ENCODE assay signal across 18 mouse cellular contexts in the genomic region with DNA sequence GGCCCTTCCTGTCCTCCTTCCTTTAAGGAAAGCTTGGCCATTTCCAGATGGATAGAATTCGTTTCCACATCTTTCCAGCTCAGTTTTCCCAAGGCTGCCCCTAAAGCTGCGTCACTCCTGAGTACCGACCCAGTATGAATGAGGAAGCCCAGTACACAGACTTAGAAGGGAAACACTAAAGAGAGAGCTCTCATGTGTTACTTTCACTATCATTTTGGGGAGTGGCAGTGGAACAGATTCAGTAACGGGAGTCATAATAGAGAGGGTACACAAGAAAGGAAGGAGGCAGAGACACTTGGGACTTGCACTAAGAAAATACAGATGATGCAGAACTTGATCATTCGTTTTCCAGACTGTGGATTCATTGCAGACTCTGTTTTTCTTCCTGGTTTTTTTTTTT.
DNase-seq lines count a peak whose midpoint lies in the region; ATAC-seq and TF ChIP-seq lines count a peak whose summit lies in the region.
"Had no signal": no experiment of that assay in that cellular context is flagged by ENCODE, and none has a peak within 500 bp of the region (broad histone marks: within the 10 kb centered on the region; RNA-seq: fewer than 3 reads in every experiment).

No protein-coding gene starts in this region.

- peak overlapping the region in 2 of 3 experiments; percentile 8 to 32 for H3K4me3 ChIP-seq in CH12.LX (replicated peaks in 1 of 3; ENCODE audit: low read depth in 2 of 3, low read length in 2 of 3, poor library complexity in 1 of 3)
- H3K4me3 ChIP-seq in intestine, embryonic 15.5 days (replicated peaks): no peak overlapping the region
- H3K4me3 ChIP-seq: hindbrain, embryonic 12.5 days; layer of hippocampus, adult 2 months; midbrain, embryonic 10.5 days had no signal

- no peak for TF ChIP-seq CTCF in CH12.LX (conservative IDR thresholded peaks at IDR 0.05 in 1 of 2, IDR thresholded peaks at IDR 0.05 in 1 of 2; ENCODE audit: low read depth in 2 of 2, low read length in 2 of 2)

- no peaks in the 10 kb centered on the region for H3K79me2 ChIP-seq in CH12.LX (replicated peaks; ENCODE audit: control insufficient read depth, extremely low read depth, insufficient read depth, poor library complexity, severe bottlenecking)

- peak; percentile 72 for ATAC-seq in granulocyte monocyte progenitor cell, adult 5-6 weeks (replicated peaks; ENCODE audit: poor library complexity, severe bottlenecking)
- ATAC-seq in intestine, embryonic 15.5 days: no peak
- ATAC-seq: forebrain, embryonic 14.5 days; intestine, postnatal 0 days; lung, postnatal 0 days; Patski had no signal

- in situ Hi-C loops in CH12.LX (cut with MboI; ENCODE audit: low pct_ligation_motif_present, low pct_unique_long_range_greater_than_20kb, low sequenced_read_pairs): loop anchor here (10.0 to 25.0 kb wide), 2 partner anchors 307 to 650 kb away; no protein-coding TSS in a partner anchor

- H3K36me3 ChIP-seq in CH12.LX (replicated peaks in 1 of 2; ENCODE audit: control insufficient read depth in 1 of 2, insufficient read depth in 1 of 2, low read length in 1 of 2): no peaks in the 10 kb centered on the region
- no peaks in the 10 kb centered on the region for H3K36me3 ChIP-seq in intestine, embryonic 15.5 days
- H3K36me3 ChIP-seq: hindbrain, embryonic 12.5 days; midbrain, embryonic 10.5 days had no signal

- peak overlapping the region; percentile 71 for H3K9ac ChIP-seq in CH12.LX (ENCODE audit: insufficient read depth, low read depth)
- H3K9ac ChIP-seq in intestine, embryonic 15.5 days: no peak overlapping the region
- H3K9ac ChIP-seq: hindbrain, embryonic 12.5 days; liver, embryonic 14.5 days had no signal

- dilution Hi-C loops in CH12.LX (cut with MboI; ENCODE audit: extremely low pct_ligation_motif_present, extremely low pct_unique_long_range_greater_than_20kb, low sequenced_read_pairs): no loop called here

- peaks cover 15 to 39% of the 10 kb centered on the region in 2 experiments; a peak in 3 of 4 replicates for H3K4me1 ChIP-seq in CH12.LX (ENCODE audit: control insufficient read depth in 1 of 2, insufficient read depth in 2 of 2)
- H3K4me1 ChIP-seq in intestine, embryonic 15.5 days (replicated peaks): no peaks in the 10 kb centered on the region
- H3K4me1 ChIP-seq: hindbrain, embryonic 12.5 days; midbrain, embryonic 10.5 days had no signal

- no peaks in the 10 kb centered on the region for H3K9me3 ChIP-seq in CH12.LX (replicated peaks; ENCODE audit: low read length)
- no peaks in the 10 kb centered on the region for H3K9me3 ChIP-seq in intestine, embryonic 15.5 days
- H3K9me3 ChIP-seq: hindbrain, embryonic 12.5 days; midbrain, embryonic 10.5 days had no signal

- H3K4me2 ChIP-seq in CH12.LX (ENCODE audit: insufficient read depth, low read depth, poor library complexity, severe bottlenecking): peak overlapping the region; percentile 97
- no peak overlapping the region for H3K4me2 ChIP-seq in intestine, embryonic 15.5 days (replicated peaks)
- H3K4me2 ChIP-seq: hindbrain, embryonic 12.5 days had no signal

- peak; percentile 4 for DNase-seq in lung, postnatal 25 days (ENCODE audit: low spot score)
- DNase-seq in lung, postnatal 10 days: no peak
- DNase-seq in CH12.LX (ENCODE audit: extremely low read depth) (peak; percentile 61), MN1 (ENCODE audit: low spot score) (no peak)
- DNase-seq in natural killer cell, adult 2 months (ENCODE audit: low spot score in 2 of 2): peak; percentile 3 to 12
- DNase-seq in adrenal gland, postnatal 25 days: no peak
- DNase-seq: kidney, postnatal 10 days; retina, postnatal 1 day had no signal

- TF ChIP-seq POLR2A in CH12.LX (IDR thresholded peaks at IDR 0.05; ENCODE audit: low read depth, low read length): no peak

- 72% methylated on average over 5 of the region's 5 CpGs for WGBS in intestine, embryonic 15.5 days

- H3K27ac ChIP-seq in CH12.LX (ENCODE audit: insufficient read depth, low read depth): no peak overlapping the region
- no peak overlapping the region for H3K27ac ChIP-seq in intestine, embryonic 15.5 days
- H3K27ac ChIP-seq: hindbrain, embryonic 12.5 days; layer of hippocampus, adult 2 months; liver, embryonic 14.5 days; midbrain, embryonic 10.5 days had no signal

- TF ChIP-seq RAD21 in CH12.LX (IDR thresholded peaks at IDR 0.05; ENCODE audit: low read depth, low read length): no peak; the same call in 1 of the 2 replicates

- no peak for TF ChIP-seq EP300 in CH12.LX (IDR thresholded peaks at IDR 0.05; ENCODE audit: low read length)

- H3K27me3 ChIP-seq in CH12.LX (replicated peaks): no peaks in the 10 kb centered on the region
- no peaks in the 10 kb centered on the region for H3K27me3 ChIP-seq in intestine, embryonic 15.5 days (replicated peaks)
- H3K27me3 ChIP-seq: hindbrain, embryonic 12.5 days had no signal

TF ChIP-seq in CH12.LX, 34 proteins besides CTCF, POLR2A, EP300 and RAD21:
- TF ChIP-seq ZMIZ1 (IDR thresholded peaks at IDR 0.05; ENCODE audit: low read depth, low read length) (no peak), NRF1 (IDR thresholded peaks at IDR 0.05; ENCODE audit: low read depth, low read length) (no peak), RCOR1 (conservative IDR thresholded peaks at IDR 0.05; ENCODE audit: low read depth, low read length) (no peak), USF1 (IDR thresholded peaks at IDR 0.05; ENCODE audit: low read depth, low read length) (no peak)
TF ChIP-seq in CH12.LX: peak in this region for 0.

Comparison
In these comparisons a context has a peak if more than half of its experiments do, and no peak if none do; other contexts are left out.
1. DNase-seq: peak in lung, postnatal 25 days (single experiment), CH12.LX (single experiment) and natural killer cell, adult 2 months (2 of 2); none in lung, postnatal 10 days (single experiment), adrenal gland, postnatal 25 days (single experiment) and MN1 (single experiment).